Mouse (Mus musculus) spleen, adult 2 months (tissue): ENCODE measurements at regions not wholly inside any gene's neighbourhood (a gene's known extent, or its start where the extent isn't known, plus 50 kb on each side); places are given as distances from the start of the nearest gene placed in this dataset.

Source experiments
- CTCF ChIP-seq: fragments of 200-500 bp; IDR thresholded peaks from 2 replicates; pipeline ENCODE4 v1.5.1; 2011; ENCODE audit warnings: mild to moderate bottlenecking, inconsistent platforms; ENCODE audit not compliant: insufficient read depth, insufficient read length, insufficient replicate concordance; ENCODE audit errors: extremely low read depth
- POLR2A ChIP-seq: fragments of 200-500 bp; IDR thresholded peaks from 2 replicates; pipeline ENCODE4 v1.6.1; 2011; ENCODE audit warnings: low read depth, low read length, inconsistent platforms

GRCm38 (mm10) chr5:111573265-111573873, 156.2 kb downstream of the Mn1 start:
- TF ChIP-seq CTCF (no peak), POLR2A (no peak)
